Mouse (Mus musculus): ENCODE measurements around the gene Nebl.
"Not testable (repeated sequence)": the region's sequence is repeated elsewhere in the genome, so short reads cannot be mapped to it uniquely, and the experiment has no call there.

The Nebl gene

DNA sequence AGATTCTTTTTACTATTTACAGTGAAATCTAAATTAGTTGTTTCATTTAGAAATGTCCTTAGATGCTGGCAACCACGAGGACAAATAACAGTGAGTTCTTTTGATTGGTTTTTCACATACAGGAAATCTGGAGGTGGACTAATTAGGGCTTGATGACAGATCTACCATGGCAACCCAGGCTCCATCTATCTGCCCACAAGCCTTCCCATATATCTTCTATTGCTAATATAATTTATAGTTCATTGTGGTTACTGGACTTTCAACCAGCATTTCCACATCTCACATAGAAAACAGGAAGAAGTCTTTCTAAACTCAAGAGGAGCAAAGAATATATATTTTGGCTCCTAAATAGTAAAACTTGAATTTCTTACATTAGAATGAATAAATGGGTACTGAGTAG is 433.8 kb downstream of the Nebl start:
- DNase-seq (ENCODE audit: inconsistent age in 2 of 2, low spot score in 1 of 2): no peak

DNA sequence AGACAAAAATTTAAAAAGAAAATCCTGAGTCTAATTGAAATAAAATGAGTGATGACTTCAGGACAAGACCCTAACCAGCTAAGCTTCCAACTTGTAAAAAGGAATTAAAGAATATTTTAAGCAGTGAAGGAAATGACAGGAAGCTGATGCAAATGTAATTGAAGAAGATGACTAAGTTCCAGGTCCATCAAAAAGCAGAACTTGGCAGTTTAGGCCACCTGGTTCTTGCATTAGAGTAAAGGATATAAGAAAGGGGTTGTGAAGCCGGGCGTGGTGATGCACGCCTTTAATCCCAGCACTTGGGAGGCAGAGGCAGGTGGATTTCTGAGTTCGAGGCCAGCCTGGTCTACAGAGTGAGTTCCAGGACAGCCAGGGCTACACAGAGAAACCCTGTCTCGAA is 436.0 kb downstream of the Nebl start:
- DNase-seq (ENCODE audit: inconsistent age in 2 of 2, low spot score in 1 of 2): not testable (repeated sequence)
